Mouse (Mus musculus) MEL (cell line): Measurements from ENCODE around the gene Dnah17.

Experiments used
- CTCF ChIP-seq, 3 experiments: IDR thresholded peaks in 2 of 3; conservative IDR thresholded peaks in 1 of 3; 2 replicates each; pipeline ENCODE4 v1.5.1; 2011 to 2012; ENCODE audit warnings: low read length in 3 of 3, low read depth in 2 of 3, mild to moderate bottlenecking in 2 of 3, improper control_type of control experiment in 1 of 3, inconsistent platforms in 1 of 3, mixed read lengths in 1 of 3, moderate library complexity in 1 of 3; ENCODE audit not compliant: control insufficient read depth in 1 of 3, insufficient read depth in 1 of 3, poor library complexity in 1 of 3, severe bottlenecking in 1 of 3
- HCFC1 ChIP-seq: IDR thresholded peaks from 2 replicates; pipeline ENCODE4 v1.6.1; 2012; ENCODE audit warnings: low read depth, mild to moderate bottlenecking, inconsistent platforms, low read length, improper control_type of control experiment, moderate library complexity
- KAT2A ChIP-seq: conservative IDR thresholded peaks from 2 replicates; pipeline ENCODE4 v1.6.1; 2012; ENCODE audit warnings: low read depth, low read length, improper control_type of control experiment, inconsistent platforms
- MAFK ChIP-seq: IDR thresholded peaks from 2 replicates; pipeline ENCODE4 v1.6.1; 2011; ENCODE audit warnings: low read depth, mild to moderate bottlenecking, low read length, improper control_type of control experiment, borderline replicate concordance
- NELFE ChIP-seq: IDR thresholded peaks from 2 replicates; pipeline ENCODE4 v1.6.1; 2011; ENCODE audit warnings: low read depth, low read length, improper control_type of control experiment
- POLR2A ChIP-seq, 2 experiments: IDR thresholded peaks; 2 replicates each; pipeline ENCODE4 v1.6.1; 2011 to 2012; ENCODE audit warnings: low read length in 2 of 2, mild to moderate bottlenecking in 2 of 2, control low read depth in 1 of 2, improper control_type of control experiment in 1 of 2, low read depth in 1 of 2, moderate library complexity in 1 of 2; ENCODE audit not compliant: control insufficient read depth in 1 of 2, insufficient read depth in 1 of 2, poor library complexity in 1 of 2
- POLR2AphosphoS2 ChIP-seq: IDR thresholded peaks from 2 replicates; pipeline ENCODE4 v1.6.1; 2011; ENCODE audit warnings: low read length, improper control_type of control experiment
- SIN3A ChIP-seq: IDR thresholded peaks from 2 replicates; pipeline ENCODE4 v1.6.1; 2012; ENCODE audit warnings: low read length, improper control_type of control experiment, inconsistent platforms
- TAL1 ChIP-seq: IDR thresholded peaks from 2 replicates; pipeline ENCODE4 v1.6.1; 2012; ENCODE audit warnings: mild to moderate bottlenecking, inconsistent platforms, low read length, moderate library complexity, mixed read lengths
- TCF12 ChIP-seq: IDR thresholded peaks from 2 replicates; pipeline ENCODE4 v1.6.1; 2014; ENCODE audit warnings: low read depth, mild to moderate bottlenecking, inconsistent platforms, low read length, improper control_type of control experiment, moderate library complexity
- ZMIZ1 ChIP-seq: IDR thresholded peaks from 2 replicates; pipeline ENCODE4 v1.6.1; 2012; ENCODE audit warnings: low read depth, mild to moderate bottlenecking, inconsistent platforms, low read length, improper control_type of control experiment, moderate library complexity

DNA sequence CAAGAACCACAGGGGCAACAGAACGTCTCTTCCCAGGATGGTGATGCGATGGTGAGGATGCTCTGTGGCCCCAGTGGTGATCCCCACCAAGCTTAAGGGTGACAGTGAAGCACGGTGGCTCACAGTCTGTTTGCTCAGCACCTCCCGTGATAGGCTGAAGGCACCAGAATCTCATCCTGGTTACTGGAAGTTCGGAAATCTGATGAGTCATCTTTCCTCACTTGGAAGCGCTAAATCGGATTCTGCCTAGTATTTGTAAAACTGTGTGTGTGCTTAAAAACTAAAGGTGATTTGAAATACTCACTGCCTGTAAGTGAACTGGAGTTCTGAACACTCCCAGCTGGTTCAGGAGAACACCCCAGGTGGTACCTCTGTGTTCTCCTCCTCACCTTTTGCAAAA, 146.7 kb downstream of the Dnah17 start:
- TF ChIP-seq POLR2A (IDR thresholded peaks at IDR 0.05; ENCODE audit: control insufficient read depth in 1 of 2, insufficient read depth in 1 of 2, low read depth in 1 of 2, low read length in 2 of 2, poor library complexity in 1 of 2), result no peak
- no peak for TF ChIP-seq TAL1
- TF ChIP-seq HCFC1, result no peak
- no peak for TF ChIP-seq POLR2AphosphoS2
- no peak for TF ChIP-seq CTCF (IDR thresholded peaks at IDR 0.05 in 2 of 3, conservative IDR thresholded peaks at IDR 0.05 in 1 of 3; ENCODE audit: control insufficient read depth in 1 of 3, insufficient read depth in 1 of 3, low read depth in 2 of 3, low read length in 3 of 3, poor library complexity in 1 of 3, severe bottlenecking in 1 of 3)
- no peak for TF ChIP-seq MAFK
- no peak for TF ChIP-seq NELFE
- no peak for TF ChIP-seq TCF12
- TF ChIP-seq ZMIZ1, result no peak
- no peak for TF ChIP-seq KAT2A
- no peak for TF ChIP-seq SIN3A
